Mouse (Mus musculus) layer of hippocampus, postnatal 36 days (tissue): ENCODE measurements around the gene Tmem254a. TPM values are rescaled to one million over a fixed set of nuclear protein-coding genes. Genes with fewer than 3 reads are reported as not detected.
"Not testable (repeated sequence)": the region's sequence is repeated elsewhere in the genome, so short reads cannot be mapped to it uniquely, and the experiment has no call there.

Experiments used
- DNase-seq, 2 experiments: peaks; one replicate each; pipeline ENCODE4 v3.0.0; 2022
- total RNA-seq, 2 experiments: library from RNA; stranded (reverse); gene quantifications; 2 replicates each; pipeline ENCODE4 v1.2.3; 2021

Gene Tmem254a
- 10 to 100 TPM in 1 of 2 experiments, 1 to 10 TPM in 1; 9.2 to 10.0 TPM for total RNA-seq

DNA sequence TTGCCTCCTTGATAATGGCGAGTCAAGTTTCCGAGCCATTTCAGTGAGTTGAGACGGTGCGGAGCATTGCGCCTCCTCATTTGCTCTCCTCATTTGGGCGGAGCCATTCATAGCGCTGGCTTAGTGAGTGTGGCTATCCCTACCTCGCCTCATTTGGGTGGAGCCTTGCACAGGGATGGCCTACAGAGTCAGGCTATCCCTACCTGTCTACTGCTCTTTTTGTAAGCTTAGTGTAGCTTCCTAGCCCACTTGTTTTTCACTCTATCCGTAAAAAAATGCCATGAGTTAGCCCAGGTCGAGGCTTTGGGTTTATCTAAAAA is at the start of gene Tmem254a:
Tmem254a (minus strand) TSS at position 111 of the 320 bp plus-strand sequence.
- not testable (repeated sequence) for DNase-seq

DNA sequence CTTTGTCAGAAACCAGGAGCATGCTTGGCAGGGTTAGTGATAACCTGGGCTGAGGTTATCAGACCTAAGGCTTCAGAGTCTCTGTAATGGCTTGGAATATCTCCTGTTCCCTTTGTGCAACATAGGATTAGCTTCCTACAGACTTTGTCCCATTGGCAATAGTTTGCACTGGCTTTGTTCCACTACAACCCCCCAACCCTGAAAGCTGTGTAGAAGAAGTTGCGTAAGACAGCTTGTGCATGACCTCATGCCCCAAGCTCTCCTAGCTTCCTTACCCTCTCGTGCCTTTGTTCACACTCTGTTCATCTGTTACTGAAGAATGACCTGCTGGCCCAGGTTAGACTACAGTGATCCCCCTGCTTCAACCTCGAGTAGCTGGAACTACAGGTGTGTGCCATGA is 30.4 kb upstream of the Tmem254a start:
- not testable (repeated sequence) for DNase-seq

DNA sequence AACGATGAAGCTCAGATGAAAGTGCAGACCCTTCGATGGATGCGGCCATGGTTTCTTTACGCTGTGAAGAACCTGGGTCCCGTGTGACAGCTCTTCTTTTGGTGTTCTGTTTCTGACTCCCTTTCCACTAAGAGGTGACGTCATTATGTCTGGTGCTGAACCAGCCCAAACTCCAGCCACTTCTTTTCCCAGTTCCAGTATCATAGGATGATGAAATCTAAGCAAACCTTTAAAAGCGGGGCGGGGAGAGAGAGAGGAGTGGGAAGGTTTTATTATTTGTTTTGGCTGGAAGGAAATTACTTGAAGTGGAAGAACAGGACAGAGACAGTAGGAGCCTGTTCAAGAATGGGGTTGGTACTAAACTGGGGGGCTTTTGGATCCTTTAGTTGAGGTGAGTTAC is 10.5 kb upstream of the Tmem254a start, which contains the start of gene Cphx1:
Cphx1 (plus strand) TSS at position 301 of the 400 bp plus-strand sequence.
- DNase-seq = not testable (repeated sequence)

GRCm38 (mm10) chr14:25936867-25937630 is 9.6 kb upstream of the Tmem254a start:
- not testable (repeated sequence) for DNase-seq

DNA sequence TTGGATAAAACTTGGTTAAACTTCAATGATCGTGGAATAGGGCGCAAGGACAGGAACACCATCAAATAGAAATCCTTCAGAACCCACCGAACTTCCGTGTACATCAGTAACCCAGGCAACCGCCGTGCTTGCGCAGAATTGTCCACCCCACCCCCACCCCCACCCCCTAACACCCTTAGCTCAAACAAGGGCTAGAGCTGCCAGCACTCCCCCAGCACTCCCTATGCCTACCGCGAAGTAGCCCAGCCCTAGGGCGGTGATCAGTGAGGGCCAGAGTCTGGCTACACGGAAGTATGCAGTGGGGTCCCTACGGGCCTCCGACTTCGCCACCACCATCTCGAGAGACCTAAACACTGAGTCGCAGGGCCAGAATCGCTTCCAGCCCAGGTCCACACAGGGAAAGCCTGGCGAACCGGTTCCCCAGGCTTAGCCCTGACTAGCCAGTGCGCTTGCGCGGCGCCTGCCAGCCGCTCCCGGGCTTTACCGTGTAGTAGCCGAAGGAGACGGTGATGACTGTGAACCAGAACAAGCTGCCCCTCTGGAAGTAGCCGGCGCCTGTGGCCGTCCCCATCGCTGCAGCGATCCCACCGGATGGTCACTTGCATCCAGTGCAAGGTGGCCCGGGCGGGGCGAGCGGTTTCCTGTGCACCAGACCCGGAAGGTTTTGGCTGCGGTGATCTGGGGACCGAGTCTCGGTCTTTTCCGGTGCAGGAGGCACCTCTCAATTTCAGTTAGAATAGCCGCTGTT is 484 bp downstream of the Tmem254a start:
- not testable (repeated sequence) for DNase-seq

DNA sequence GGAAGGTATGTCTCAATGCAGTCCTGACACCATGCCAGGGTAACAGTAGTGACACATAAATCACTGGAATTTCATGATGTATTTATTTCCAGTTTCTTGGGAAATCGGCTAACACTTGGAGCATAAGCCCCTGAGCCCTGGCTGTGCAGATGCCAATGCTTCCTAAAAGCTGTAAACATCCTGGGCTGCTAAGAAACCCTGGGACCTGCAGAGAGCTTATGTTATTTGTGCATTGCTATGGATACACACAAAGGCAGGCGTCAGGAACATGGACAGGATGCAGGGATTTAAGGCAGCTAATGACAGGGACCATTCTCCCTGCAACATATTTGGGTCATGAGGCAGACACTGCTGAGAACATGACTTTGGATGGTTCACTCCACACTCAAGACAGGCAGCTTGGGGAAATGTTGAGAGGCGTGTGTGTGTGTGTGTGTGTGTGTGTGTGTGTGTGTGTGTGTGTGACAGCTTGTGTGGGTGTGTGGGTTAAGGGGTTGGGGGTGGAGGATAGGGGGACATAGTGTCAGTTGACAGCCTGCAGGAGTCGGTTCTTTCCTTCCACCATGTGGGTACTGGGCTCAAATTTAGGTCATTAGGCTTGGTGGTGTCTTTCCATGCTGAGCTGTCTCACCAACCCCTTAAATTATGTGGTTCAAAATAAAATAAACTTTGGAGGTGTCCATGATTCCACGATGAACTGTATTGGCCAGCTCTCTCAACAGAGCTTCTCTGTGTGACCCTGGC is 8.9 kb downstream of the Tmem254a start:
- DNase-seq = not testable (repeated sequence)

DNA sequence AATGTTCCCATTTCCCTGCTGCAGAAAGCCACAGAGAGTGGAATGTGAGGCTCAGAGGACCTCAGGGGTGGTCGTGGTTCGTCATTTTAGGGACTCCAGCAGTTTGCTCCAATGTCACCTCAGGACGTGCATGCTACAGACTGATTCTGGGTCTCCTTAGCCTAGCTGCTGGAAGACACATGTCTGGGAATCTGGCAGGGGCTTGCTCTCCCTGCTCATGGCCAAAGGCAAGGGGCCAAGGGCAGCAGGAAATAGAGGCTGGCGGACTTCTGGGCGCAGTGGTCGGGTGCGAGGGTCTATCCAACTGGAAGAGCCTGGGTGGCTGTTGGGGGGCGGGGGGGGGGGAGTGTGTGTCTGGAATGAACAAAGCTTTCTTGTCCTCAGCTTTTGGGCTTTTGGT is 18.5 kb downstream of the Tmem254a start:
- DNase-seq = not testable (repeated sequence)

DNA sequence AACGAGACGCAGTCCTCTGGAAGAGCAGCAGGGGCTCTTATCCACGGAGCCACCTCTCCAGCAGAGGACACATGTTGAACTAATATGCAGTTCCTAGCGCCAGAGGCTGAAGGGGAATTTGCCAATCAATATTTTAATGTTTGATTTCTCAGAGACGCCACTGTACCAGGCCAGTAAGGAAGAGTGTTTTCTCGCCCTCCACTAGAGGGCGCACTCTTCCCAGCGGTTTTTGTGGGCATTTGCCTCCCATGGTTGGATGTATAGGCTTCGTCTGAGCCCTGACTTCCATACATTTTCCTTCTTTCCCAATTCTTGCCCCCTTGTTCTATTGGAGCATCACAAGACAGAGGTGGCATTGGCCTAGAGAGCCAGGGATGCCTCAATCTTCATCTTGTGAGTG is 20.2 kb downstream of the Tmem254a start:
- not testable (repeated sequence) for DNase-seq

GRCm38 (mm10) chr14:25905243-25905642 is 22.2 kb downstream of the Tmem254a start:
- DNase-seq = not testable (repeated sequence)

GRCm38 (mm10) chr14:25903000-25903399 is 24.5 kb downstream of the Tmem254a start, which contains the start of gene Plac9a:
Gene Plac9a, minus strand, starts transcription at chr14:25903100.
- DNase-seq = not testable (repeated sequence)

DNA sequence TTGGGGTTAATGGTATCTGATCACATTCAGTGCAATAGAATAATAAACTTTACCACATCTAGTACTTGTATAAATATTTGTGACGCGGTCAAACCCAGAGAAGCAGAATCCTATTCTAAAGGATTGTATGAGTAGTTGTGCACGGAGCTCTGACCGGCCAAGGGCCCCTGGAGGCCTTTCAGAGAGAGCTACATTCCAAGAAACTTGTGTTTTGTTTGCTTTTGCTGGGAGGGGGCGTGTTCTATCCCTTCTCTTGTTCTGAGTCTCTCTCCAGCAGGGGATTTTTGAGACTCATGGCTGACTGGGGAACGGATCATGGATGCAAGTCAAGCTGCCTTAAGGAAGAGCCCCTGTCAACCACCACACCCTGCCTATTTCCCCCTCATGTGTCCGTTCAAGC is 31.8 kb downstream of the Tmem254a start:
- not testable (repeated sequence) for DNase-seq

DNA sequence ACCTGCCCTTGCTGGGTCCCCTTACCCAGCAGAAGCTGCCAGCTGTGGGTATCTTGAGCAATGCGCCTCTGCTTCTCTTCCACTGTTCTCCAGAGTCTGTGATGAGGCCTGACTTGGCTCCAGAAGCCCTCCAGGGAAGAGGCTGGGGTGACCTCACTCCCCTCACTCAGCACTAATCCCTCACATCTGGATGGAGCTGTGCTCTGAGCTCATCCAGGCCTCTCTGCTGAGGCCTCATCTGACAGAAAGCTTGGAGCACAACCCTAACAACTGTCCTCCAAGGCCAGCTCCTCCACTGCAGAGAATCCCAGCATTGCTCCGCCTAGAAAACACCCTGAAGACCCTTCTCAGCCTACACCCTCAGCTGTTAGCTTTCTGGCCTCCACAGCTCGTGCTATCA is 32.9 kb downstream of the Tmem254a start:
- DNase-seq = not testable (repeated sequence)

- DNase-seq = not testable (repeated sequence)
Observed at GRCm38 (mm10) chr14:25885886-25886285, 41.6 kb downstream of the Tmem254a start.

DNA sequence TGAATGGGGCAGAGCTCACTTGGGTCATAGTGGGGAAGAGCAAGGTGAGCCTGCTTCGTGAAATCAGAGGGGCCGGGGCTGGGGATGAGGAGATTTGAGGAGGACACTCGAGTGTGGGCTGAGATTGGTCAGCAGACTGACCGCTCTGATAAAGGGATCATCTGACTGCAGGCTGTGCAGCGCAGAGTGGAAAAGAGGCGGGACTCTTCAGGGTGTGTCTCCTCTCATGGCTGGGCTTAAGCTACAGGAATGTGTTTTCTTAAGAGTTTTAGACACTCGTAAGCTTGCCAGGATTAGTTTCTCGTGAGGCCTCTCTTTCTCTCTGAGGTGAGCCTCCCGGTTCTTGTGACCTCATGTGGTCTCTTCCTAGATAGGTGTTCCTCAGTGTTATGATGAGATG is 45.7 kb downstream of the Tmem254a start:
- not testable (repeated sequence) for DNase-seq

GRCm38 (mm10) chr14:25876640-25877039 is 50.8 kb downstream of the Tmem254a start:
- not testable (repeated sequence) for DNase-seq

Other genes starting within 250 kb of the Tmem254a start
- gene Ppif, start 233.5 kb downstream of the Tmem254a start, total RNA-seq = 10 to 100 TPM; 27.0 to 28.2 TPM
- 10 to 100 TPM; 53.5 to 60.2 TPM for gene Zcchc24, start 158.6 kb downstream of the Tmem254a start, total RNA-seq
- 10 to 100 TPM; 70.0 to 81.0 TPM for gene Anxa11, start 85.5 kb downstream of the Tmem254a start, total RNA-seq
- not detected for gene Plac9a, start 24.6 kb downstream of the Tmem254a start, total RNA-seq
- gene Cphx1, start 10.6 kb upstream of the Tmem254a start, total RNA-seq = not detected
- under 1 TPM; 0.77 to 0.83 TPM for gene Duxbl1, start 50.9 kb upstream of the Tmem254a start, total RNA-seq
- gene Gm9780, start 115.0 kb upstream of the Tmem254a start, total RNA-seq = 1 to 10 TPM in 1 of 2 experiments, under 1 TPM in 1; 0.87 to 4.7 TPM
- 10 to 100 TPM; 18.4 to 19.2 TPM for gene Tmem254c, start 139.7 kb upstream of the Tmem254a start, total RNA-seq
- gene Cphx2, start 153.8 kb upstream of the Tmem254a start, total RNA-seq = not detected
- gene Cphx3, start 154.6 kb upstream of the Tmem254a start, total RNA-seq = not detected
- under 1 TPM in 1 of 2 experiments, not detected in 1; 0.25 TPM for gene Duxbl2, start 190.7 kb upstream of the Tmem254a start, total RNA-seq